Mouse (Mus musculus) limb, embryonic 10.5 days (tissue): ENCODE data around the gene Pmvk. TPM values are rescaled to one million over a fixed set of nuclear protein-coding genes. Genes with fewer than 3 reads are reported as not detected.

Experiments
- polyA plus RNA-seq: library from polyadenylated mRNA; unstranded; fragments of >200 nt; fragmentation: Nextera tagmentation; extraction: Ambion mirVana; gene quantifications from 2 replicates; pipeline ENCODE4 v1.2.1, GENCODE M21; 2016

Pmvk gene
- polyA plus RNA-seq, 1 experiment from 2014 or later: 65.9 TPM

Other genes with a start within 250 kb of the Pmvk start
- gene Thbs3, start 239.4 kb upstream of the Pmvk start, polyA plus RNA-seq: 12.2 and 26.8 TPM in 2 replicates
- gene Mtx1, start 227.5 kb upstream of the Pmvk start, polyA plus RNA-seq: 250 and 265 TPM in 2 replicates
- gene Muc1, start 225.5 kb upstream of the Pmvk start, polyA plus RNA-seq: 0.24 and 0.74 TPM in 2 replicates
- gene Krtcap2, start 208.6 kb upstream of the Pmvk start, polyA plus RNA-seq: 272 and 282 TPM in 2 replicates
- 3.4 and 6.1 TPM in 2 replicates for gene Trim46, start 208.2 kb upstream of the Pmvk start, polyA plus RNA-seq
- gene Dpm3, start 195.2 kb upstream of the Pmvk start, polyA plus RNA-seq: 82.5 and 84.0 TPM in 2 replicates
- gene Slc50a1, start 184.0 kb upstream of the Pmvk start, polyA plus RNA-seq: 33.2 and 41.3 TPM in 2 replicates
- 29.8 and 36.8 TPM in 2 replicates for gene Efna1, start 173.4 kb upstream of the Pmvk start, polyA plus RNA-seq
- gene Efna3, start 131.6 kb upstream of the Pmvk start, polyA plus RNA-seq: 13.2 and 18.4 TPM in 2 replicates
- 47.4 and 53.4 TPM in 2 replicates for gene Efna4, start 116.5 kb upstream of the Pmvk start, polyA plus RNA-seq
- gene Adam15, start 104.5 kb upstream of the Pmvk start, polyA plus RNA-seq: 29.4 TPM in 2 replicates
- 0.24 TPM in 1 of 2 replicates, not detected in the other for gene Dcst2, start 92.6 kb upstream of the Pmvk start, polyA plus RNA-seq
- 0.25 and 0.30 TPM in 2 replicates for gene Dcst1, start 89.3 kb upstream of the Pmvk start, polyA plus RNA-seq
- 0.38 and 0.49 TPM in 2 replicates for gene Zbtb7b, start 59.8 kb upstream of the Pmvk start, polyA plus RNA-seq
- gene Lenep, start 51.7 kb upstream of the Pmvk start, polyA plus RNA-seq: 0.26 TPM in 1 of 2 replicates, not detected in the other
- gene Flad1, start 42.7 kb upstream of the Pmvk start, polyA plus RNA-seq: 22.2 and 26.1 TPM in 2 replicates
- 898 and 922 TPM in 2 replicates for gene Cks1b, start 36.2 kb upstream of the Pmvk start, polyA plus RNA-seq
- gene Shc1, start 36.1 kb upstream of the Pmvk start, polyA plus RNA-seq: 82.6 and 96.2 TPM in 2 replicates
- gene Pygo2, start 24.3 kb upstream of the Pmvk start, polyA plus RNA-seq: 50.7 and 53.5 TPM in 2 replicates
- gene Pbxip1, start 17.8 kb upstream of the Pmvk start, polyA plus RNA-seq: 13.0 and 19.2 TPM in 2 replicates
- 0.43 and 0.74 TPM in 2 replicates for gene Kcnn3, start 65.6 kb downstream of the Pmvk start, polyA plus RNA-seq